Mouse (Mus musculus) heart, adult 2 months (tissue): ENCODE data around the gene Atrnl1. TPM values are rescaled to one million over a fixed set of nuclear protein-coding genes. Genes with fewer than 3 reads are reported as not detected.

Source experiments
- DNase-seq, 2 experiments: peaks; one replicate each; pipeline ENCODE4 v3.0.0; 2021
- H3K27ac ChIP-seq: fragments of 200-600 bp; 2 replicates; pipeline ENCODE4 v1.8.1; 2022
- H3K27me3 ChIP-seq: fragments of 200-500 bp; 2 replicates; pipeline ENCODE4 v1.6.1; 2012; ENCODE audit warnings: mild to moderate bottlenecking, low read length, inconsistent platforms, mixed read lengths; ENCODE audit not compliant: control insufficient read depth, insufficient read depth
- H3K36me3 ChIP-seq: fragments of 200-500 bp; 2 replicates; pipeline ENCODE4 v1.6.1; 2012; ENCODE audit warnings: low read length, inconsistent platforms; ENCODE audit not compliant: control insufficient read depth, insufficient read depth
- H3K4me1 ChIP-seq: fragments of 200-500 bp; 2 replicates; pipeline ENCODE4 v1.6.1; 2011; ENCODE audit warnings: low read length; ENCODE audit not compliant: control insufficient read depth, insufficient read depth
- H3K4me3 ChIP-seq: fragments of 200-600 bp; 2 replicates; pipeline ENCODE4 v1.8.1; 2022
- H3K79me2 ChIP-seq: fragments of 200-500 bp; replicated peaks from 2 replicates; pipeline ENCODE4 v1.6.1; 2012; ENCODE audit warnings: mild to moderate bottlenecking, inconsistent platforms, low read length, moderate library complexity, mixed read lengths; ENCODE audit not compliant: control insufficient read depth, insufficient read depth
- H3K9ac ChIP-seq: fragments of 200-500 bp; 2 replicates; pipeline ENCODE4 v1.6.1; 2012; ENCODE audit warnings: low read depth, mild to moderate bottlenecking, control low read depth, inconsistent platforms, low read length, mixed read lengths
- CTCF ChIP-seq: fragments of 200-600 bp; IDR thresholded peaks from 2 replicates; pipeline ENCODE4 v1.8.1; 2022; ENCODE audit warnings: antibody characterized with exemption, mild to moderate bottlenecking, moderate library complexity
- EP300 ChIP-seq: fragments of 200-500 bp; IDR thresholded peaks from 2 replicates; pipeline ENCODE4 v1.6.1; 2011; ENCODE audit warnings: low read depth, low read length, control low read depth; ENCODE audit not compliant: insufficient read depth
- POLR2A ChIP-seq: fragments of 200-500 bp; IDR thresholded peaks from 2 replicates; pipeline ENCODE4 v1.6.1; 2011; ENCODE audit warnings: mild to moderate bottlenecking, low read depth, low read length, control low read depth; ENCODE audit not compliant: insufficient read depth
- WGBS: fragments of 180-500 bp; shearing (Covaris S2); methylation state at CpG from one replicate; pipeline ENCODE4 v1.1.7; 2018; 5-methylcytosine and 5-hydroxymethylcytosine counted together
- intact Hi-C: fragments of 180-260 bp; cut with DNase I; formaldehyde crosslinking; loops from one replicate; pipeline ENCODE4 v1.15.1; 2025
- polyA plus RNA-seq: library from polyadenylated mRNA; depleted of rRNA; stranded (reverse); fragments of >200 nt; gene quantifications from 2 replicates; pipeline ENCODE4 v1.2.3, GENCODE M21; 2012
- total RNA-seq, 2 experiments: library from RNA; stranded (reverse); gene quantifications; 2 replicates each; pipeline ENCODE4 v1.2.3; 2021

The Atrnl1 gene
- total and polyA plus RNA-seq, 3 experiments = 6.3 to 14.2 (median 13.4) TPM

GRCm38 (mm10) chr19:58080168-58080567, 469.3 kb downstream of the Atrnl1 start:
- no peaks in the 10 kb centered on the region for H3K79me2 ChIP-seq
- no peak overlapping the region for H3K9ac ChIP-seq
- no peaks in the 10 kb centered on the region for H3K36me3 ChIP-seq
- no peaks in the 10 kb centered on the region for H3K27me3 ChIP-seq
- H3K4me1 ChIP-seq = no peaks in the 10 kb centered on the region
- 71% methylated on average over 6 of the region's 6 CpGs for WGBS
- TF ChIP-seq CTCF (no peak), POLR2A (no peak), EP300 (no peak)
- H3K4me3 ChIP-seq = no peak overlapping the region
- intact Hi-C loops = no loop called here
- no peak for DNase-seq
- no peak overlapping the region for H3K27ac ChIP-seq

- DNase-seq = no peak
- TF ChIP-seq EP300 = no peak
- TF ChIP-seq CTCF = no peak
- no peak for TF ChIP-seq POLR2A
- intact Hi-C loops = no loop called here
- 96% methylated on average over 19 of the region's 19 CpGs for WGBS
- H3K4me1 ChIP-seq = no peaks in the 10 kb centered on the region
- no peaks in the 10 kb centered on the region for H3K79me2 ChIP-seq
- no peaks in the 10 kb centered on the region for H3K27me3 ChIP-seq
- no peak overlapping the region for H3K9ac ChIP-seq
- no peaks in the 10 kb centered on the region for H3K36me3 ChIP-seq
- H3K27ac ChIP-seq = no peak overlapping the region
- H3K4me3 ChIP-seq = no peak overlapping the region
These were observed 471.9 kb downstream of the Atrnl1 start for GRCm38 (mm10) chr19:58082751-58083150.

- 94% methylated on average over 14 of the region's 14 CpGs for WGBS
- H3K4me3 ChIP-seq = no peak overlapping the region
- H3K9ac ChIP-seq = no peak overlapping the region
- H3K27ac ChIP-seq = no peak overlapping the region
- no peaks in the 10 kb centered on the region for H3K36me3 ChIP-seq
- intact Hi-C loops = no loop called here
- no peaks in the 10 kb centered on the region for H3K27me3 ChIP-seq
- TF ChIP-seq CTCF (no peak), EP300 (no peak), POLR2A (no peak)
- H3K79me2 ChIP-seq = no peaks in the 10 kb centered on the region
- no peaks in the 10 kb centered on the region for H3K4me1 ChIP-seq
- DNase-seq = no peak
These were observed 474.0 kb downstream of the Atrnl1 start for GRCm38 (mm10) chr19:58084826-58085225.

- Histone ChIP-seq H3K27me3 (no peaks in the 10 kb centered on the region), H3K79me2 (no peaks in the 10 kb centered on the region), H3K4me3 (no peak overlapping the region), H3K27ac (no peak overlapping the region), H3K9ac (no peak overlapping the region), H3K36me3 (no peaks in the 10 kb centered on the region), H3K4me1 (no peaks in the 10 kb centered on the region)
- DNase-seq = no peak
- no peak for TF ChIP-seq EP300
- TF ChIP-seq CTCF = no peak
- no peak for TF ChIP-seq POLR2A
- intact Hi-C loops = no loop called here
- WGBS = 88% methylated on average over 8 of the region's 8 CpGs
These were observed 475.9 kb downstream of the Atrnl1 start for GRCm38 (mm10) chr19:58086734-58087133.

- no peaks in the 10 kb centered on the region for H3K79me2 ChIP-seq
- no peaks in the 10 kb centered on the region for H3K4me1 ChIP-seq
- H3K9ac ChIP-seq = no peak overlapping the region
- DNase-seq = no peak
- no peaks in the 10 kb centered on the region for H3K27me3 ChIP-seq
- no peaks in the 10 kb centered on the region for H3K36me3 ChIP-seq
- no peak overlapping the region for H3K27ac ChIP-seq
- H3K4me3 ChIP-seq = no peak overlapping the region
- TF ChIP-seq POLR2A (no peak), CTCF (no peak), EP300 (no peak)
- 97% methylated on average over 1 of the region's 1 CpGs for WGBS
- intact Hi-C loops = no loop called here
These were observed 477.1 kb downstream of the Atrnl1 start for GRCm38 (mm10) chr19:58087901-58088300.

GRCm38 (mm10) chr19:58088433-58088832, 477.6 kb downstream of the Atrnl1 start:
- no peak overlapping the region for H3K4me3 ChIP-seq
- no peaks in the 10 kb centered on the region for H3K79me2 ChIP-seq
- H3K27me3 ChIP-seq = no peaks in the 10 kb centered on the region
- H3K27ac ChIP-seq = no peak overlapping the region
- no peaks in the 10 kb centered on the region for H3K4me1 ChIP-seq
- H3K9ac ChIP-seq = no peak overlapping the region
- no peak for TF ChIP-seq POLR2A
- no peak for TF ChIP-seq CTCF
- no peak for TF ChIP-seq EP300
- H3K36me3 ChIP-seq = no peaks in the 10 kb centered on the region
- DNase-seq = no peak
- WGBS = 60% methylated on average over 7 of the region's 7 CpGs
- intact Hi-C loops = no loop called here

GRCm38 (mm10) chr19:58091911-58092310, 481.1 kb downstream of the Atrnl1 start:
- DNase-seq = no peak
- Histone ChIP-seq H3K4me1 (no peaks in the 10 kb centered on the region), H3K36me3 (no peaks in the 10 kb centered on the region), H3K79me2 (no peaks in the 10 kb centered on the region), H3K27ac (no peak overlapping the region), H3K4me3 (no peak overlapping the region), H3K27me3 (no peaks in the 10 kb centered on the region), H3K9ac (no peak overlapping the region)
- intact Hi-C loops = no loop called here
- 97% methylated on average over 16 of the region's 16 CpGs for WGBS
- TF ChIP-seq CTCF = no peak
